Mouse (Mus musculus) heart, embryonic 10.5 days (tissue): ENCODE measurements around the gene Ip6k3. TPM values are rescaled to one million over a fixed set of nuclear protein-coding genes. Genes with fewer than 3 reads are reported as not detected.

Experiments used
- DNase-seq: peaks from one replicate; pipeline ENCODE4 v3.0.0-alpha.2; 2017; ENCODE audit warnings: low spot score
- H3K27ac ChIP-seq: fragments of 300-500 bp; sonication (generic); 2 replicates; pipeline ENCODE4 v1.5.1; 2016; ENCODE audit warnings: mild to moderate bottlenecking
- H3K27me3 ChIP-seq: fragments of 300-500 bp; sonication (generic); 2 replicates; pipeline ENCODE4 v1.6.1; 2016; ENCODE audit warnings: mild to moderate bottlenecking; ENCODE audit not compliant: poor library complexity, insufficient read depth, severe bottlenecking
- H3K36me3 ChIP-seq: fragments of 300-500 bp; sonication (generic); 2 replicates; pipeline ENCODE4 v1.6.1; 2016; ENCODE audit warnings: mild to moderate bottlenecking, moderate library complexity
- H3K4me1 ChIP-seq: fragments of 300-500 bp; sonication (generic); 2 replicates; pipeline ENCODE4 v1.6.1; 2016; ENCODE audit warnings: mild to moderate bottlenecking
- H3K4me3 ChIP-seq: fragments of 300-500 bp; sonication (generic); 2 replicates; pipeline ENCODE4 v1.5.1; 2016; ENCODE audit warnings: mild to moderate bottlenecking, moderate library complexity
- H3K9me3 ChIP-seq: fragments of 300-500 bp; sonication (generic); 2 replicates; pipeline ENCODE4 v1.6.1; 2016; ENCODE audit warnings: mild to moderate bottlenecking, moderate library complexity
- WGBS: fragments of 180-500 bp; shearing (Covaris S2); methylation state at CpG from one replicate; pipeline ENCODE4 v1.1.7; 2016; 5-methylcytosine and 5-hydroxymethylcytosine counted together
- polyA plus RNA-seq: library from polyadenylated mRNA; unstranded; fragments of >200 nt; fragmentation: Nextera tagmentation; extraction: Ambion mirVana; gene quantifications from 2 replicates; pipeline ENCODE4 v1.2.1, GENCODE M21; 2016

The Ip6k3 gene
- polyA plus RNA-seq, 1 experiment from 2014 or later = 0.05 TPM

- H3K27ac ChIP-seq = no peak overlapping the region
- peaks cover 2% of the 10 kb centered on the region; the same call in 1 of the 2 replicates for H3K27me3 ChIP-seq
- no peaks in the 10 kb centered on the region for H3K9me3 ChIP-seq
- WGBS = 84% methylated on average over 9 of the region's 9 CpGs
- DNase-seq = no peak
- peaks cover 19% of the 10 kb centered on the region for H3K4me1 ChIP-seq
- no peak overlapping the region for H3K4me3 ChIP-seq
- H3K36me3 ChIP-seq = no peaks in the 10 kb centered on the region
Observed at GRCm38 (mm10) chr17:27178019-27178418, 10.4 kb upstream of the Ip6k3 start.

GRCm38 (mm10) chr17:27176754-27177153, 9.2 kb upstream of the Ip6k3 start:
- H3K27ac ChIP-seq = no peak overlapping the region
- 90% methylated on average over 4 of the region's 4 CpGs for WGBS
- peaks cover 19% of the 10 kb centered on the region for H3K4me1 ChIP-seq
- H3K4me3 ChIP-seq = no peak overlapping the region
- peaks cover 6% of the 10 kb centered on the region; the same call in 1 of the 2 replicates for H3K27me3 ChIP-seq
- H3K9me3 ChIP-seq = no peaks in the 10 kb centered on the region
- H3K36me3 ChIP-seq = no peaks in the 10 kb centered on the region
- DNase-seq = no peak

GRCm38 (mm10) chr17:27176287-27176686, 8.7 kb upstream of the Ip6k3 start:
- Histone ChIP-seq H3K9me3 (no peaks in the 10 kb centered on the region), H3K27me3 (peaks cover 6% of the 10 kb centered on the region; the same call in 1 of the 2 replicates), H3K36me3 (no peaks in the 10 kb centered on the region), H3K4me1 (peaks cover 14% of the 10 kb centered on the region), H3K27ac (no peak overlapping the region), H3K4me3 (no peak overlapping the region)
- no peak for DNase-seq
- WGBS = 61% methylated on average over 3 of the region's 3 CpGs

DNA sequence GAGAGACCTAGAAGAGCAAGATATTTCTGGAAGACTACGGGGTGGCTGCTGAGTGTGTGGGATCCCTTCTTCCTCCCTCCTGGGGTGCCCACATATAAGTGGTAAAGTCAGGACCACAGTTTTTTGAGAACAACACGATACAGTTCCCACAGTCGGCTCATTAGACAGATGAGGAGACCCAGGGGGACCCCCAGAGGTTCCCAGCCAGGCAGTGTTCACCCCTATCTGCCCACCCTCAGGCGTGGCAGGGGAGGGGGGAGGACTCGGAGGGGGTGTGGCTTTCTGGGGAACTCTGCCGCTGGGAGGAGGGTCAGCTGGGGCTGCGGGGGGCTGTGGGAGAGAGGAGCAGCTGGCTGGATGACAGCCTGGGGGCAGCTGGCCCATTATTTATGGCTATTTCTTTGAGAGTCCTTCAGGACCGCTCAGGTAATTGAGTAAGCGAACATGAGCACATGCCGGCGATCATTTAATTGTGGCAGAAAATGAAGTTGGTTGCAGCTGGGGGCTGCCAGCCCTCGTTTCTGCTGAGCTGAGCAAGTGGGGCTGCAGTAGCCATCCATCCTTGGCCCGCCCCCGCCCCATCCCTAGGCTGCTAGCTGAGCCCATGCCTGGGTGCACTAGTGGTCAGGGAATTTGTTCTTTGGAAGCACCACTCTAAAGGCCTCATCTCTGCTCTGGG, 7.7 kb upstream of the Ip6k3 start:
- H3K27ac ChIP-seq = no peak overlapping the region
- no peaks in the 10 kb centered on the region for H3K9me3 ChIP-seq
- no peak for DNase-seq
- peaks cover 13% of the 10 kb centered on the region for H3K4me1 ChIP-seq
- 49% methylated on average over 14 of the region's 14 CpGs for WGBS
- no peak overlapping the region for H3K4me3 ChIP-seq
- H3K27me3 ChIP-seq = peaks cover 6% of the 10 kb centered on the region; the same call in 1 of the 2 replicates
- no peaks in the 10 kb centered on the region for H3K36me3 ChIP-seq

- Histone ChIP-seq H3K27ac (no peak overlapping the region), H3K27me3 (peaks cover 11% of the 10 kb centered on the region; the same call in 1 of the 2 replicates), H3K36me3 (no peaks in the 10 kb centered on the region), H3K9me3 (no peaks in the 10 kb centered on the region), H3K4me3 (no peak overlapping the region), H3K4me1 (peaks cover 7% of the 10 kb centered on the region)
- no peak for DNase-seq
- WGBS = 73% methylated on average over 3 of the region's 3 CpGs
Observed at GRCm38 (mm10) chr17:27173715-27174114, 6.1 kb upstream of the Ip6k3 start.

GRCm38 (mm10) chr17:27172459-27172858, 4.9 kb upstream of the Ip6k3 start:
- WGBS = 81% methylated on average over 9 of the region's 9 CpGs
- H3K9me3 ChIP-seq = no peaks in the 10 kb centered on the region
- no peak for DNase-seq

DNA sequence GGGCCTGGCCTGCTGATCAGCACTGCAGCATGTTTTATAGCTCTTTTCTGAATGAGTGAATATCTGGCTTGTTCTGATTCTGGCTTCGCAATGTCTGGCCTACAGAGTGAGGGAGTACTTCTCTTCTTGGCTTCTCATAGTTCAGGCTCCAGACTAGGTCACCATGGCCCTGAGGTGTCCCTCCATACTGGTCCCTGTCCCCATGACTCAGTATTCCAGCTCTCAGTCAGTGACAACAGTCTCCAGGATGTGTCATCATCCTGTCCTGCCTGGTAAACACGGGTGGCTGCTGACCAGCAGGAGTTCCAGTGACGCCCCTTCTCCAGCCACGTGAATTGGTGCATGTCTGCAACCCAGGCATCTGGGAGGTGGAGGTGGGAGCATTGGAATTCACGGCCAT, 3.5 kb upstream of the Ip6k3 start:
- Histone ChIP-seq H3K4me1 (peaks cover 7% of the 10 kb centered on the region), H3K27me3 (peaks cover 11% of the 10 kb centered on the region), H3K27ac (no peak overlapping the region), H3K4me3 (no peak overlapping the region), H3K36me3 (no peaks in the 10 kb centered on the region), H3K9me3 (no peaks in the 10 kb centered on the region)
- WGBS = 71% methylated on average over 5 of the region's 5 CpGs
- no peak for DNase-seq

More at GRCm38 (mm10) chr17:27172459-27172858, 4.9 kb upstream of the Ip6k3 start:
- H3K27me3 ChIP-seq = peaks cover 11% of the 10 kb centered on the region; the same call in 1 of the 2 replicates
- H3K4me1 ChIP-seq = peaks cover 7% of the 10 kb centered on the region
- H3K36me3 ChIP-seq = no peaks in the 10 kb centered on the region
- H3K27ac ChIP-seq = no peak overlapping the region
- no peak overlapping the region for H3K4me3 ChIP-seq

DNA sequence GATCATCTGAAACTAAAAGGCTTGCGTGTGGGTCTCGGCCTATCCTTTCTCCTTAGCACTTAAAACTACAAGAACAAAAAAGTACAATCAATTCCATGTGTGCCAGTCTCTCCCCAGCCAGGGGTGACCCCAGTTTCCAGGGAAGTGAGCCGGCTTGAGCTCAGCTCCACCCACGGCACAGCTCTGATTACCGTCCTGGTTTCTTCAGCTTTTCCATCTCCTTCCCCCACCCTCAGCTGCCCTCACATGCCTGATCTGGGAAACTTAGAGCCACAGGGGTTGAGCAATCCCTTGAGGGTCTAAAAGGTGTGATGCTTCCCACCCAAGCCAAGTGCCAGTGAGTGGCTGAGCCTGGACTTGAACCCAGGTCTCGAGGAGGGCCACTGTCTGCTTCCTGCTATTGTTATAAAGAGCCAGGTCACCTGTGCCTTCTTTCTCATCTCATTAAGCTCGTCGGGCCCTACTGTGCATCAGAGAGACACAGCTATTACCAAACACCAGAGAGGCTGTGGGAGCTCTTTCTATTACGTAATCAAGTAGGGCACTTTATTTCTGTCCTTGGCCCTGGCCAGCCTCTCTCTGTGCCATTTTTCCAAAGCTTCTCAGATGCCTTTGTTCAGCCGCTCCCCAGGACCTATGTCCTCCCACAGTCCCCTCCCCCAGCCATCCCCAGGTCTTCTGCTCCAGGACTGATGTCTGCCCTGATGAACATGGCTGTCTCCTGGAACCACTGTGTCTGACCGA, 2.5 kb upstream of the Ip6k3 start:
- H3K27ac ChIP-seq = no peak overlapping the region

DNA sequence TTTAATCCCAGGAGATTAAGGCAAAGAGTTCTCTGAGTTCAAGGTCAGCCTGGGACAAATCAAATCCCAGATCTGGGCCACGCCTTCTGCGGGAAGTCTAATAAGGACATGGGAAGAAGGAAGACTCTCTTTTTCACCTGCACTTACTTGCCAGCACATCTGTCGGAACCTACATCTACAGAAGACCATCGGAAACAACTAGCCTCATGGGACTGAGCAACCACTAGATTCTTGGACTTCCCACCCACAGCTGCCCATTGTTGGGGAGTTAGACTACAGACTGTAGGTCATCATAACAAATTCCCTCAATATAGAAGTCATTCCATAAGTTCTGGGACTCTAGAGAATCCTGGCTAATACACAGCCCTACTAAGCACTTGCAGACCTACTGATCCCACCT, 974 bp upstream of the Ip6k3 start:
- no peak overlapping the region for H3K27ac ChIP-seq
- H3K36me3 ChIP-seq = no peaks in the 10 kb centered on the region
- H3K4me3 ChIP-seq = no peak overlapping the region
- no peak for DNase-seq
- H3K4me1 ChIP-seq = peaks cover 4% of the 10 kb centered on the region; the same call in 1 of the 2 replicates
- WGBS = 89% methylated on average over 4 of the region's 4 CpGs
- peaks cover 19% of the 10 kb centered on the region for H3K27me3 ChIP-seq
- H3K9me3 ChIP-seq = no peaks in the 10 kb centered on the region

More for the DNA sequence above, 2.5 kb upstream of the Ip6k3 start:
- DNase-seq = no peak
- Histone ChIP-seq H3K27me3 (peaks cover 11% of the 10 kb centered on the region), H3K36me3 (no peaks in the 10 kb centered on the region), H3K4me3 (no peak overlapping the region), H3K9me3 (no peaks in the 10 kb centered on the region), H3K4me1 (peaks cover 5% of the 10 kb centered on the region; the same call in 1 of the 2 replicates)
- WGBS = 69% methylated on average over 11 of the region's 11 CpGs

GRCm38 (mm10) chr17:27166901-27167300, 694 bp downstream of the Ip6k3 start:
- Histone ChIP-seq H3K27me3 (peaks cover 15% of the 10 kb centered on the region; the same call in 1 of the 2 replicates), H3K9me3 (no peaks in the 10 kb centered on the region), H3K36me3 (no peaks in the 10 kb centered on the region), H3K4me1 (peaks cover 4% of the 10 kb centered on the region; the same call in 1 of the 2 replicates), H3K27ac (no peak overlapping the region), H3K4me3 (no peak overlapping the region)
- DNase-seq = no peak
- WGBS = 77% methylated on average over 6 of the region's 6 CpGs

DNA sequence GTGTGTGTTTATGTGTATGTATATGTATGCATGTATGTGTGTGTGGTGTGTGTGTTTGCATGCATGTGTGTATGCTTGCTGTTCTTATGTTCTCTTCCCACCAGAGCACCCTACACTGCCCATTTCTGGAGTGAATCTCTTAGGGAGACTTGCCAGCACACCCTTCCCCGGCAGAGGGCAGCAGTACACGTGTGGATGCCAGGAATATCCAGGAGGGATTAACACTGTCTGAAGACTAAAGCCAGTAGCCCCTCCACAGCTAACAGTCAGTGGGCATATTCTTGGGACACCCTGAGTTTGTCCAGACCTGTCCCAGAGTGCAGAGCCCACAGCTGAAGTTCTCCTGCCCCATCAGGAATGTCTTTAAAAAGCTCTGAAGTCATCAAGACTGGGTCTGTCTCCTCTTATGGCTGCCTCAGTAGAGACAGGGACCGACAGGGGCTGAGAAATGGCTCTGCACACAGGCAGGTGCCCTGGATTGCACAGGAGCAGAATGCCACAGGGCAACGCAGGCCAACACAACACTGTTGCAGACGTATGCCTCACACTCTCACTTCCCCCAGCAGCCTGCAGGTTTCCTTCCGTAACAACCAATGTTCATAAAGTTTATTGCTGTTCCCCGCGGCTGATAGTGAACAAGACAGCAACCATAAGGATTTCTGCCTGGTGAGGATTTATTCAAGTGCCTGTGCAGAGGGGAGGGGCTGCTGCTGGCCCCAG, 2.4 kb downstream of the Ip6k3 start:
- H3K9me3 ChIP-seq = no peaks in the 10 kb centered on the region
- no peak for DNase-seq
- no peak overlapping the region for H3K4me3 ChIP-seq
- 68% methylated on average over 8 of the region's 8 CpGs for WGBS
- peaks cover 4% of the 10 kb centered on the region; the same call in 1 of the 2 replicates for H3K4me1 ChIP-seq
- H3K36me3 ChIP-seq = no peaks in the 10 kb centered on the region
- peaks cover 18% of the 10 kb centered on the region; the same call in 1 of the 2 replicates for H3K27me3 ChIP-seq
- 0 out of 2 replicates have a peak overlapping the region, but pooled peaks have one; percentile 11 for H3K27ac ChIP-seq

- Histone ChIP-seq H3K27me3 (0 out of 2 replicates have a peak, but pooled peaks cover 12% of the 10 kb centered on the region), H3K9me3 (no peaks in the 10 kb centered on the region), H3K36me3 (no peaks in the 10 kb centered on the region), H3K27ac (no peak overlapping the region), H3K4me1 (peaks cover 15% of the 10 kb centered on the region), H3K4me3 (no peak overlapping the region)
- DNase-seq = no peak
- 77% methylated on average over 4 of the region's 4 CpGs for WGBS
Observed at GRCm38 (mm10) chr17:27160905-27161304, 6.7 kb downstream of the Ip6k3 start.
